Mouse (Mus musculus): ENCODE measurements around the gene Olfr924. TPM values are rescaled to one million over a fixed set of nuclear protein-coding genes. Genes with fewer than 3 reads are reported as not detected.
"Not testable (repeated sequence)": the region's sequence is repeated elsewhere in the genome, so short reads cannot be mapped to it uniquely, and the experiment has no call there.

Olfr924 gene
- not detected in 2 replicates for polyA plus RNA-seq (2011; ENCODE audit: insufficient read length, low read depth, missing spikeins)

DNA sequence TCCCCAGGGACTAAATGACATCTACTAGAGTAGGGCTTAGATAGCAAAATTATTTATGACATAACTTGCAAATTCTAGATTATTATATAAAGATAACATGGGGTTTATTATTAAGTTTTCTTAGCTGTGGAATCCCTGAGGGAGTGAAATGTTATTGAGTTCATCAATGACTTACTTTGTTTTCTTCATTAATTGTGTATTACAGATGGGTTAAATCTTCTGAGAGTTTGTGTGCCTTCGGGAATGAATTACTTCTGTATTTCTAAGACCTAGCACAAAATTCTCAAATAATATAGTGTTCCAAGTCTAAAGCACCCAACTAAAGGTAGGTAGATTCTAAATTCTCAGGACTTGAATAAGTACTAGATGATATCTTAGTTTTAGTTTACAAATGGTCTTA, at the start of gene Olfr924:
TSS of gene Olfr924 (plus strand) at position 301 of the 400 bp plus-strand sequence.
- TF ChIP-seq CTCF (IDR thresholded peaks at IDR 0.05; ENCODE audit: borderline replicate concordance, insufficient read depth, low read length) = no peak
- TF ChIP-seq POLR2A (IDR thresholded peaks at IDR 0.05; ENCODE audit: low read depth, low read length) = no peak
- H3K27ac ChIP-seq (ENCODE audit: insufficient read depth, low read length) = no peak within 1 kb of the TSS
- H3K4me1 ChIP-seq (ENCODE audit: control insufficient read depth, insufficient read depth, low read length) = no peaks in the 10 kb centered on the region

DNA sequence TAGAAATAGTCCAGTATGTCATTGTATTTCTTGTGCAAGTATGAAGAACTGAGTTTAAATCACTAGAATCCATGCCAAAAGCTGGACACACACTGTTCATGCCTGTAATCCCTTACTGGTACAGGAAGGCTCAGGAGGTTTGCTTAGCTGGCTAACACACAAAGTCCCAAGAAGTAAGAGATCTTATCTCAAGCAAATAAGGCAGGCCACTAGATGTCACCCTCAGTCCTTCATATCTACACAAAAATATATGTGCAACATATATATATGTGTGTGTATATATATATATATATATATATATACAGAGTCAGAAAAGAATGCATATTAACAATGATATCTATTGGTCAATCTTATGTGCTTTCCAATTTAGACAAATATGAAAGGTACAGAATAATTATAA, 38.6 kb upstream of the Olfr924 start:
- Histone ChIP-seq H3K27ac (ENCODE audit: insufficient read depth, low read length) (no peak overlapping the region), H3K4me1 (ENCODE audit: control insufficient read depth, insufficient read depth, low read length) (no peaks in the 10 kb centered on the region), H3K4me3 (ENCODE audit: insufficient read depth, low read length) (no peak overlapping the region)
- TF ChIP-seq CTCF (IDR thresholded peaks at IDR 0.05; ENCODE audit: borderline replicate concordance, insufficient read depth, low read length) = no peak
- TF ChIP-seq POLR2A (IDR thresholded peaks at IDR 0.05; ENCODE audit: low read depth, low read length) = no peak

More for the DNA sequence above, at the start of gene Olfr924:
- no peak within 1 kb of the TSS for H3K4me3 ChIP-seq (ENCODE audit: insufficient read depth, low read length)

DNA sequence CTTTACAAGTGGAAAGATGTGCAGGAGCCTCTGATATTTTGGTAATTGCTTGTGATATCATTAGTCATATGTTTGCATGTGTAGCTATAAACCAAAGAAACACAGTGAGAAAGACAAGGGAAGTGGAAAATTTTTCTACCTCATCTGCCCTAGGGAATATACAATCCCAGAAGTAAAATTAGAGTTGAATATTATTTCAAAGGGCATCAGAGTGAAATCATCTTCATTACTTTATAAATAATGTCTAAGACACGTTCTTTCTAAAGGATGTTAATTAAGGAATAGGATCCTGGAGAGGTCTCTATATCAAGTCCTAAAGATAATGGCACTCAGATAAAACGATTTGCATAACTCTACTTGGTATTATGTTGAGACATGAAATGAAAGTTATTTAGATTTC, 29.9 kb upstream of the Olfr924 start, which contains the start of gene Olfr922:
TSS of gene Olfr922 (plus strand) at position 301 of the 400 bp plus-strand sequence.
- no peak within 1 kb of the TSS for H3K27ac ChIP-seq (ENCODE audit: insufficient read depth, low read length)
- H3K4me3 ChIP-seq (ENCODE audit: insufficient read depth, low read length) = no peak within 1 kb of the TSS
- TF ChIP-seq POLR2A (IDR thresholded peaks at IDR 0.05; ENCODE audit: low read depth, low read length) (no peak), CTCF (IDR thresholded peaks at IDR 0.05; ENCODE audit: borderline replicate concordance, insufficient read depth, low read length) (no peak)
- no peaks in the 10 kb centered on the region for H3K4me1 ChIP-seq (ENCODE audit: control insufficient read depth, insufficient read depth, low read length)

DNA sequence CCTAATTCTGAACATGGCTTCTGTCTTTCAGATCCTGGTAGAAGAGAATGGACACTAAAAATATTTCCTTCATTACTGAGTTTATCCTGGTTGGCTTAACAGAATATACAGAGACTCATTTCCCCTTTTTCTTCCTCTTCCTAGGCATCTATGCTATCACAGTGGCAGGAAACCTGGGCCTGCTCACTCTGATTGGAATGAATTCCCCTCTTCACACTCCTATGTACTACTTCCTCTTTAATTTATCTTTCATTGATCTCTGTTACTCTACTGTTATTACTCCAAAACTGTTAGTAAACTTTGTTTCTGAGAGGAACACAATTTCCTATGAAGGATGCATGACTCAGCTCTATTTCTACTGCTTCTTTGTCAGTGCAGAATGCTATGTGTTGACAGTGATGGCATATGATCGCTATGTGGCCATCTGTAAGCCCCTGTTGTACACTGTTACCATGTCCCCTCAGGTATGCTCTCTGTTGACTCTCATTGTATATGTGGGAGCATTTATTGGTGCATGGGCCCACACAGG, 28.7 kb upstream of the Olfr924 start:
- no peak overlapping the region for H3K27ac ChIP-seq (ENCODE audit: insufficient read depth, low read length)
- TF ChIP-seq CTCF (IDR thresholded peaks at IDR 0.05; ENCODE audit: borderline replicate concordance, insufficient read depth, low read length) (no peak), POLR2A (IDR thresholded peaks at IDR 0.05; ENCODE audit: low read depth, low read length) (no peak)
- H3K4me3 ChIP-seq (ENCODE audit: insufficient read depth, low read length) = no peak overlapping the region
- no peaks in the 10 kb centered on the region for H3K4me1 ChIP-seq (ENCODE audit: control insufficient read depth, insufficient read depth, low read length)

DNA sequence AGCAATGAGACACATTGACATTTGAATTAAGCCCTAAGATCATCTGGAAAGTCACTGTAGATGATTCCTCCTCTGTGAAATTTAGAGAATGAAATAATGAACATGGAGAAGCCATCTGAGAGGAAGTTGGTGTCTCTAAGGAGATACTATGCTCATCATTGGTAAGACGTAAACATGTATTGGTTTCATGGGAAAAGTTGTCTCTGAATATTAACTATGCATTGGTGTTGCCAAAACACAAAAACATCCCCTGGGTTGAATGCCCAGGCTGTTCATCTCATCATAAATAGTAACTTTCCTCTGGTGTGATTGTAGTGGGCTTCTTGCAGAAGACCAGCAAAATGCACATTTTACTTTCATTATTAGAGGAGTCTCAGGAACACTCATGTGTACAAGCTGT, 18.0 kb upstream of the Olfr924 start, which contains the start of gene Olfr923:
TSS of gene Olfr923 (plus strand) at position 301 of the 400 bp plus-strand sequence.
- H3K4me3 ChIP-seq (ENCODE audit: insufficient read depth, low read length) = no peak within 1 kb of the TSS
- no peaks in the 10 kb centered on the region for H3K4me1 ChIP-seq (ENCODE audit: control insufficient read depth, insufficient read depth, low read length)
- TF ChIP-seq POLR2A (IDR thresholded peaks at IDR 0.05; ENCODE audit: low read depth, low read length) (no peak), CTCF (IDR thresholded peaks at IDR 0.05; ENCODE audit: borderline replicate concordance, insufficient read depth, low read length) (no peak)
- no peak within 1 kb of the TSS for H3K27ac ChIP-seq (ENCODE audit: insufficient read depth, low read length)

DNA sequence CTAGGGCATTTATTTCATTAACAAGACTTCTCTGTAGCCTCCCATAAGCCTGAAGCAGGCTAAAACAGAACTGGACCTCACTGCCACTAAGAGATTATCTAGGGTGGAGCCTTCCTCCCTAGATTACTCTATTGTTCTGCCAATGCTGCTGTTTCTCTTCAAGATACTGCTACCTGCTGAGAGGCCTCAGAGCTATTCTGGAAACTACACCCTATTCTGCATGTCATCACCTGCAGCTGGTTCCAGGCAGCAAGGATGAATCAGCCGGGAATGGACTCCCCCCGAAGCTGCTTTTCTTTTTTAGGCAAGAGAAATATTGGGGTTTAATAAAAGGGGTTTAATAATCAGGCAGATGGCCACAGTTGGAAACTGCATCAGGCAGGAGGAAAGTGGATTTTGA, 11.2 kb upstream of the Olfr924 start:
- Histone ChIP-seq H3K4me3 (ENCODE audit: insufficient read depth, low read length) (no peak overlapping the region), H3K4me1 (ENCODE audit: control insufficient read depth, insufficient read depth, low read length) (no peaks in the 10 kb centered on the region), H3K27ac (ENCODE audit: insufficient read depth, low read length) (no peak overlapping the region)
- TF ChIP-seq POLR2A (IDR thresholded peaks at IDR 0.05; ENCODE audit: low read depth, low read length) (no peak), CTCF (IDR thresholded peaks at IDR 0.05; ENCODE audit: borderline replicate concordance, insufficient read depth, low read length) (no peak)

DNA sequence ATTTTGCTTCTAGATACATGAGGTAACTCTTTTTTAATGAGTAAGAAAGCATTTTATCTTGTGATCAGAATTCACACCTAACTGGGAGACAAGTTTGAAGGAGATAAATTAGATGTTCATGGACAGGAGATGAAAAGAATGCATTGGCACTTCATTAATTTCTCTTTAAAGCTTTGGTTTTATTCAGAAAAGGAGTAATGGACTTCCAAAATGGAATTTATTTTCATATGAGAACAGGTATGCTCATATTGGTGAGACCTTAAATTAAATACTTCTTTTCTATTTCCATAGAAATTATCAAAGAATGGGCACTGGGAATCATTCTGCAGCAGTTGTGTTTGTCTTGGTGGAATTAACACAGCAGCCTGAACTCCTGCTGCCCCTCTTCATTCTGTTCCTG, 10.5 kb downstream of the Olfr924 start, which contains the start of gene Olfr26:
TSS of gene Olfr26 (plus strand) at position 301 of the 400 bp plus-strand sequence.
- H3K4me3 ChIP-seq (ENCODE audit: insufficient read depth, low read length) = no peak within 1 kb of the TSS
- H3K4me1 ChIP-seq (ENCODE audit: control insufficient read depth, insufficient read depth, low read length) = no peaks in the 10 kb centered on the region
- no peak for TF ChIP-seq CTCF (IDR thresholded peaks at IDR 0.05; ENCODE audit: borderline replicate concordance, insufficient read depth, low read length)
- TF ChIP-seq POLR2A (IDR thresholded peaks at IDR 0.05; ENCODE audit: low read depth, low read length) = no peak
- no peak within 1 kb of the TSS for H3K27ac ChIP-seq (ENCODE audit: insufficient read depth, low read length)

DNA sequence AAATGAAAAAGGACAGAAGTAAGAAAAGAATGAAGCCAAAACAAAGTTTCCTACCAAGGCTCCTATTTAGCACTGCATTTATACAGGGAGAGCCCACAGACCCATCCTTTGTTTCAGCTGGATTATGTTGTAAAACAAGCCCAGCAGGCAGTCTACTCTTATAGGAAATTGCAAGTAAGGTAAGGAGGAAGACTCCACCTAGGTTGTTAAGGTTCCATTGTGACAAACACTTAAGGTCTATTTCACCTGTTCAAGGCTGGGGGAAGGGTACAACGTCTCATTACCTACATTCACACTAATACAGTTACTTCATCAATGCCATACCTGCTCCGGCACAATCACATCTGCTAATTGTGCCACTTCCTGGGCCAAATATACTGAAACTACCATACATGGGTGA, 30.6 kb downstream of the Olfr924 start:
- not testable (repeated sequence) for H3K4me3 ChIP-seq (ENCODE audit: insufficient read depth, low read length); H3K4me1 ChIP-seq (ENCODE audit: control insufficient read depth, insufficient read depth, low read length); H3K27ac ChIP-seq (ENCODE audit: insufficient read depth, low read length)

DNA sequence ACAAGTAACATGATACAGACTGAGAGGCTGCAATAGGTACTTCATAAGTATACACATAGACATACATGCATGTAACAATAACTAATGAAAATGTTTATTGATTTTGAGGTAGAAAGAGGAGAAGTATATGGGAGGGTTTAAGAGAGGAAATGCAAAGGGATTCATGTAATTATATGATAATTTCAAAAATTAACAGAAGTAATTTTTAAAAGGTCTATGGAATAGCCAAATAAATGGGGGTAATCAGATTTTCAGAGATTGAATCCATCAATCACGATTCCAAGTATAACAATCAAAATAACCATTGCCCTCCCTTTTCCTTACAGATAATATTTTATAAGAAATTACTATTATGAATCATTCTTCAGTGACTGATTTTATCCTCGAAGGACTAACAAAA, 32.6 kb downstream of the Olfr924 start, which contains the start of gene Olfr926:
TSS of gene Olfr926 (plus strand) at position 301 of the 400 bp plus-strand sequence.
- no peak within 1 kb of the TSS for H3K4me3 ChIP-seq (ENCODE audit: insufficient read depth, low read length)
- no peak within 1 kb of the TSS for H3K27ac ChIP-seq (ENCODE audit: insufficient read depth, low read length)
- H3K4me1 ChIP-seq (ENCODE audit: control insufficient read depth, insufficient read depth, low read length) = no peaks in the 10 kb centered on the region
- TF ChIP-seq CTCF (IDR thresholded peaks at IDR 0.05; ENCODE audit: borderline replicate concordance, insufficient read depth, low read length) (no peak), POLR2A (IDR thresholded peaks at IDR 0.05; ENCODE audit: low read depth, low read length) (no peak)

Other genes starting within 250 kb of the Olfr924 start
- gene Olfr914, start 239.3 kb upstream of the Olfr924 start, polyA plus RNA-seq (2011; ENCODE audit: insufficient read length, low read depth, missing spikeins) = not detected in 2 replicates
- gene Olfr916, start 184.6 kb upstream of the Olfr924 start, polyA plus RNA-seq (2011; ENCODE audit: insufficient read length, low read depth, missing spikeins) = not detected in 2 replicates
- gene Olfr917, start 178.6 kb upstream of the Olfr924 start, polyA plus RNA-seq (2011; ENCODE audit: insufficient read length, low read depth, missing spikeins) = not detected in 2 replicates
- not detected in 2 replicates for gene Olfr918, start 169.8 kb upstream of the Olfr924 start, polyA plus RNA-seq (2011; ENCODE audit: insufficient read length, low read depth, missing spikeins)
- not detected in 2 replicates for gene Olfr919, start 140.8 kb upstream of the Olfr924 start, polyA plus RNA-seq (2011; ENCODE audit: insufficient read length, low read depth, missing spikeins)
- 92.0 and 92.3 TPM in 2 replicates for gene Vwa5a, start 126.2 kb upstream of the Olfr924 start, polyA plus RNA-seq (2011; ENCODE audit: insufficient read length, low read depth, missing spikeins)
- 0.13 and 0.14 TPM in 2 replicates for gene Olfr920, start 92.2 kb upstream of the Olfr924 start, polyA plus RNA-seq (2011; ENCODE audit: insufficient read length, low read depth, missing spikeins)
- gene Olfr921, start 71.4 kb upstream of the Olfr924 start, polyA plus RNA-seq (2011; ENCODE audit: insufficient read length, low read depth, missing spikeins) = not detected in 2 replicates
- not detected in 2 replicates for gene Olfr922, start 29.8 kb upstream of the Olfr924 start, polyA plus RNA-seq (2011; ENCODE audit: insufficient read length, low read depth, missing spikeins)
- not detected in 2 replicates for gene Olfr923, start 17.9 kb upstream of the Olfr924 start, polyA plus RNA-seq (2011; ENCODE audit: insufficient read length, low read depth, missing spikeins)
- not detected in 2 replicates for gene Olfr26, start 10.6 kb downstream of the Olfr924 start, polyA plus RNA-seq (2011; ENCODE audit: insufficient read length, low read depth, missing spikeins)
- not detected in 2 replicates for gene Olfr926, start 32.7 kb downstream of the Olfr924 start, polyA plus RNA-seq (2011; ENCODE audit: insufficient read length, low read depth, missing spikeins)
- gene Olfr930, start 85.4 kb downstream of the Olfr924 start, polyA plus RNA-seq (2011; ENCODE audit: insufficient read length, low read depth, missing spikeins) = not detected in 2 replicates
- gene Olfr933, start 127.9 kb downstream of the Olfr924 start, polyA plus RNA-seq (2011; ENCODE audit: insufficient read length, low read depth, missing spikeins) = not detected in 2 replicates
- not detected in 2 replicates for gene Olfr934, start 143.9 kb downstream of the Olfr924 start, polyA plus RNA-seq (2011; ENCODE audit: insufficient read length, low read depth, missing spikeins)
- not detected in 2 replicates for gene Olfr935, start 155.2 kb downstream of the Olfr924 start, polyA plus RNA-seq (2011; ENCODE audit: insufficient read length, low read depth, missing spikeins)
- gene Olfr146, start 178.9 kb downstream of the Olfr924 start, polyA plus RNA-seq (2011; ENCODE audit: insufficient read length, low read depth, missing spikeins) = not detected in 2 replicates
- gene Olfr937, start 220.5 kb downstream of the Olfr924 start, polyA plus RNA-seq (2011; ENCODE audit: insufficient read length, low read depth, missing spikeins) = not detected in 2 replicates
- gene Olfr938, start 234.4 kb downstream of the Olfr924 start, polyA plus RNA-seq (2011; ENCODE audit: insufficient read length, low read depth, missing spikeins) = not detected in 2 replicates